Mouse (Mus musculus): ENCODE results near the gene Sumo3. TPM values are rescaled to one million over a fixed set of nuclear protein-coding genes. Genes with fewer than 3 reads are reported as not detected.

The Sumo3 gene
- polyA plus RNA-seq, 1 experiment from 2014 or later: 156 TPM

- H3K9ac ChIP-seq (ENCODE audit: low read length): peak within 1 kb of the TSS; percentile 89
- H3K4me3 ChIP-seq (ENCODE audit: control insufficient read depth in 1 of 2, insufficient read depth in 1 of 2, low read depth in 1 of 2, low read length in 2 of 2): peak within 1 kb of the TSS; percentile 79 to 80
- peaks cover 9% of the 10 kb centered on the region; the same call in 1 of the 2 replicates for H3K36me3 ChIP-seq (ENCODE audit: control insufficient read depth, insufficient read depth, low read length)
- H3K27ac ChIP-seq (replicated peaks in 1 of 2; ENCODE audit: control insufficient read depth in 1 of 2, insufficient read depth in 1 of 2, low read depth in 2 of 2, low read length in 2 of 2): peak within 1 kb of the TSS; percentile 92 to 95
- peak within 1 kb of the TSS; percentile 84 for H3K4me2 ChIP-seq (ENCODE audit: low read length)
- peak; percentile 95 for ATAC-seq (ENCODE audit: insufficient number of reproducible peaks, insufficient read depth, low FRiP score, low read depth)
- H3K4me1 ChIP-seq (ENCODE audit: control insufficient read depth in 2 of 2, insufficient read depth in 2 of 2, low read length in 2 of 2): peaks cover 8 to 30% of the 10 kb centered on the region in 2 experiments
- no peaks in the 10 kb centered on the region for H3K27me3 ChIP-seq (ENCODE audit: control insufficient read depth, insufficient read depth, low read length)
- H3K9me3 ChIP-seq (ENCODE audit: control insufficient read depth, low read length): no peaks in the 10 kb centered on the region
- WGBS: under 1% methylated on average over 64 of the region's 64 CpGs
Measured at GRCm38 (mm10) chr10:77581408-77582284, 24.3 kb upstream of the Sumo3 start, which contains the start of gene Pttg1ip. Pttg1ip (plus strand) TSS chr10:77581720.

GRCm38 (mm10) chr10:77582285-77582618 is 23.6 kb upstream of the Sumo3 start:
- Histone ChIP-seq H3K9me3 (ENCODE audit: control insufficient read depth, low read length) (no peaks in the 10 kb centered on the region), H3K9ac (ENCODE audit: low read length) (peak overlapping the region; percentile 89), H3K4me2 (ENCODE audit: low read length) (peak overlapping the region; percentile 84), H3K36me3 (ENCODE audit: control insufficient read depth, insufficient read depth, low read length) (peaks cover 15% of the 10 kb centered on the region; the same call in 1 of the 2 replicates), H3K27me3 (ENCODE audit: control insufficient read depth, insufficient read depth, low read length) (no peaks in the 10 kb centered on the region), H3K4me3 (ENCODE audit: control insufficient read depth in 1 of 2, insufficient read depth in 1 of 2, low read depth in 1 of 2, low read length in 2 of 2) (peak overlapping the region; percentile 79 to 80), H3K4me1 (ENCODE audit: control insufficient read depth in 2 of 2, insufficient read depth in 2 of 2, low read length in 2 of 2) (peaks cover 9 to 33% of the 10 kb centered on the region in 2 experiments), H3K27ac (replicated peaks in 1 of 2; ENCODE audit: control insufficient read depth in 1 of 2, insufficient read depth in 1 of 2, low read depth in 2 of 2, low read length in 2 of 2) (peak overlapping the region; percentile 92 to 95; a peak in 3 of 4 replicates)
- 6% methylated on average over 8 of the region's 8 CpGs for WGBS
- no peak for ATAC-seq (ENCODE audit: insufficient number of reproducible peaks, insufficient read depth, low FRiP score, low read depth)

- Histone ChIP-seq H3K9ac (ENCODE audit: low read length) (no peak overlapping the region), H3K4me2 (ENCODE audit: low read length) (no peak overlapping the region), H3K36me3 (ENCODE audit: control insufficient read depth, insufficient read depth, low read length) (peaks cover 28% of the 10 kb centered on the region), H3K27ac (replicated peaks in 1 of 2; ENCODE audit: control insufficient read depth in 1 of 2, insufficient read depth in 1 of 2, low read depth in 2 of 2, low read length in 2 of 2) (0 out of 4 replicates have a peak overlapping the region, but pooled peaks of 1 of the 2 experiments have one; percentile 10), H3K27me3 (ENCODE audit: control insufficient read depth, insufficient read depth, low read length) (no peaks in the 10 kb centered on the region), H3K4me3 (ENCODE audit: control insufficient read depth in 1 of 2, insufficient read depth in 1 of 2, low read depth in 1 of 2, low read length in 2 of 2) (no peak overlapping the region), H3K4me1 (ENCODE audit: control insufficient read depth in 2 of 2, insufficient read depth in 2 of 2, low read length in 2 of 2) (peaks cover 14 to 38% of the 10 kb centered on the region in 2 experiments), H3K9me3 (ENCODE audit: control insufficient read depth, low read length) (no peaks in the 10 kb centered on the region)
- WGBS: 53% methylated on average over 10 of the region's 10 CpGs
- ATAC-seq (ENCODE audit: insufficient number of reproducible peaks, insufficient read depth, low FRiP score, low read depth): no peak
Measured at GRCm38 (mm10) chr10:77583795-77584422, 22.0 kb upstream of the Sumo3 start.

- no peak overlapping the region for H3K9ac ChIP-seq (ENCODE audit: low read length)
- H3K9me3 ChIP-seq (ENCODE audit: control insufficient read depth, low read length): no peaks in the 10 kb centered on the region
- no peaks in the 10 kb centered on the region for H3K27me3 ChIP-seq (ENCODE audit: control insufficient read depth, insufficient read depth, low read length)
- H3K36me3 ChIP-seq (ENCODE audit: control insufficient read depth, insufficient read depth, low read length): peaks cover 50% of the 10 kb centered on the region
- WGBS: 96% methylated on average over 3 of the region's 3 CpGs
- H3K4me3 ChIP-seq (ENCODE audit: control insufficient read depth in 1 of 2, insufficient read depth in 1 of 2, low read depth in 1 of 2, low read length in 2 of 2): no peak overlapping the region
- H3K4me2 ChIP-seq (ENCODE audit: low read length): no peak overlapping the region
- no peak overlapping the region for H3K27ac ChIP-seq (replicated peaks in 1 of 2; ENCODE audit: control insufficient read depth in 1 of 2, insufficient read depth in 1 of 2, low read depth in 2 of 2, low read length in 2 of 2)
- no peak for ATAC-seq (ENCODE audit: insufficient number of reproducible peaks, insufficient read depth, low FRiP score, low read depth)
- H3K4me1 ChIP-seq (ENCODE audit: control insufficient read depth in 2 of 2, insufficient read depth in 2 of 2, low read length in 2 of 2): peaks cover 19 to 52% of the 10 kb centered on the region in 2 experiments
Measured at GRCm38 (mm10) chr10:77586637-77587036, 19.3 kb upstream of the Sumo3 start.

GRCm38 (mm10) chr10:77587091-77587775 is 18.7 kb upstream of the Sumo3 start:
- Histone ChIP-seq H3K4me3 (ENCODE audit: control insufficient read depth in 1 of 2, insufficient read depth in 1 of 2, low read depth in 1 of 2, low read length in 2 of 2) (no peak overlapping the region), H3K4me2 (ENCODE audit: low read length) (no peak overlapping the region), H3K9ac (ENCODE audit: low read length) (no peak overlapping the region), H3K27ac (replicated peaks in 1 of 2; ENCODE audit: control insufficient read depth in 1 of 2, insufficient read depth in 1 of 2, low read depth in 2 of 2, low read length in 2 of 2) (no peak overlapping the region), H3K9me3 (ENCODE audit: control insufficient read depth, low read length) (no peaks in the 10 kb centered on the region), H3K36me3 (ENCODE audit: control insufficient read depth, insufficient read depth, low read length) (peaks cover 56% of the 10 kb centered on the region), H3K27me3 (ENCODE audit: control insufficient read depth, insufficient read depth, low read length) (no peaks in the 10 kb centered on the region), H3K4me1 (ENCODE audit: control insufficient read depth in 2 of 2, insufficient read depth in 2 of 2, low read length in 2 of 2) (peaks cover 20 to 51% of the 10 kb centered on the region in 2 experiments)
- no peak for ATAC-seq (ENCODE audit: insufficient number of reproducible peaks, insufficient read depth, low FRiP score, low read depth)
- WGBS: 92% methylated on average over 6 of the region's 6 CpGs

- no peak for ATAC-seq (ENCODE audit: insufficient number of reproducible peaks, insufficient read depth, low FRiP score, low read depth)
- 91% methylated on average over 2 of the region's 2 CpGs for WGBS
- Histone ChIP-seq H3K36me3 (ENCODE audit: control insufficient read depth, insufficient read depth, low read length) (peaks cover 63% of the 10 kb centered on the region), H3K9ac (ENCODE audit: low read length) (no peak overlapping the region), H3K27me3 (ENCODE audit: control insufficient read depth, insufficient read depth, low read length) (no peaks in the 10 kb centered on the region), H3K27ac (replicated peaks in 1 of 2; ENCODE audit: control insufficient read depth in 1 of 2, insufficient read depth in 1 of 2, low read depth in 2 of 2, low read length in 2 of 2) (no peak overlapping the region), H3K4me3 (ENCODE audit: control insufficient read depth in 1 of 2, insufficient read depth in 1 of 2, low read depth in 1 of 2, low read length in 2 of 2) (no peak overlapping the region), H3K9me3 (ENCODE audit: control insufficient read depth, low read length) (no peaks in the 10 kb centered on the region), H3K4me1 (ENCODE audit: control insufficient read depth in 2 of 2, insufficient read depth in 2 of 2, low read length in 2 of 2) (peaks cover 20 to 44% of the 10 kb centered on the region in 2 experiments), H3K4me2 (ENCODE audit: low read length) (no peak overlapping the region)
Measured at GRCm38 (mm10) chr10:77588036-77588435, 17.9 kb upstream of the Sumo3 start.

- Histone ChIP-seq H3K36me3 (ENCODE audit: control insufficient read depth, insufficient read depth, low read length) (peaks cover 74% of the 10 kb centered on the region), H3K4me3 (ENCODE audit: control insufficient read depth in 1 of 2, insufficient read depth in 1 of 2, low read depth in 1 of 2, low read length in 2 of 2) (no peak overlapping the region), H3K4me2 (ENCODE audit: low read length) (no peak overlapping the region), H3K27me3 (ENCODE audit: control insufficient read depth, insufficient read depth, low read length) (no peaks in the 10 kb centered on the region), H3K9me3 (ENCODE audit: control insufficient read depth, low read length) (no peaks in the 10 kb centered on the region), H3K4me1 (ENCODE audit: control insufficient read depth in 2 of 2, insufficient read depth in 2 of 2, low read length in 2 of 2) (peaks cover 17 to 37% of the 10 kb centered on the region in 2 experiments), H3K27ac (replicated peaks in 1 of 2; ENCODE audit: control insufficient read depth in 1 of 2, insufficient read depth in 1 of 2, low read depth in 2 of 2, low read length in 2 of 2) (peak overlapping the region; percentile 35 to 66), H3K9ac (ENCODE audit: low read length) (0 out of 2 replicates have a peak overlapping the region, but pooled peaks have one; percentile 10)
- 64% methylated on average over 7 of the region's 7 CpGs for WGBS
- no peak for ATAC-seq (ENCODE audit: insufficient number of reproducible peaks, insufficient read depth, low FRiP score, low read depth)
Measured at GRCm38 (mm10) chr10:77589117-77589516, 16.8 kb upstream of the Sumo3 start.

Data from heart, embryonic 14.5 days (tissue).